Mouse (Mus musculus): ENCODE results near the gene Pfn4.
"Not testable (repeated sequence)": the region's sequence is repeated elsewhere in the genome, so short reads cannot be mapped to it uniquely, and the experiment has no call there.

The Pfn4 gene

DNA sequence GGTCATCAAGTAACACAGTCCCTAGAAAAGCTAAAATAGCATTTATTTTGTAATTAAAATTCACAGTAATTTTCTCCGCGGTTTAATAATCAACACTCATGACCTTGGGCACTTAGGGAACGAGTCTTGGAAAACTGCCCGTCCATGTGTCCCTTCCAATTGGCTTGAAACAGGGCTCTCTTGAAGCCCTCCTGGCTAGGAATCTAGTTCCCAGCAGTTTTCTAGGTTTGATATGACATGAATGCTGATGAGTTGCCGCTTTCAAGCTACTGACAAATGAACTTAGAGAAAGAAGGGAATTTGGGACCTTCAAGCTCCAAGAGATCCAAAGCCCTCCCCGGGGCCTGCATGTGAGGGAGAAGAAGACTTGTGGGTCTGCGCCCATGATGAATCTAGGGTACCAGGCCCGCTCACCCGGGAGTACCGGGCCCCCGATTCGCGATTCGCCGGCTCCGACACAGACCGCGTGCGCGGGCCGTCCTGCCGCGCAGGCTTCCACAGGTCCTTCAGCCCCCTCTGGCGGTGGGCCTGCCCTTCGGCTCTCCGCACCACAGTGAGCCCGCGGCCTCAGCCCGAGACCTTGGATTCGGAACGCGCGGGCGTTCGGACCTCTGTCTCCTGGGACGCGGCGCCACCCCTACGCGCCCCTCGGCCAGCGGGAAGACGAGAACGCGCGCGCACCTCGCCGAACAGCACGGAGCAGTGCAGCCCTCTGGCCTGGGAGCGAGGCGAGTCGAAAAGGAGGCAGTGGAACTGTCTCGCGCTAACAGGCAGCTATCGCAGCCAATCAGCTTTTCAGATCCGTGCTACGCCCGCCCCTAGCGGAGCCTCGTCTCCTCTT is at the start of gene Pfn4, which contains the start of gene Fam228b:
Pfn4 (plus strand) TSS at position 531 of the 841 bp plus-strand sequence.
Fam228b (minus strand) TSS at position 776 of the 841 bp plus-strand sequence.
- DNase-seq: peak; percentile 97

DNA sequence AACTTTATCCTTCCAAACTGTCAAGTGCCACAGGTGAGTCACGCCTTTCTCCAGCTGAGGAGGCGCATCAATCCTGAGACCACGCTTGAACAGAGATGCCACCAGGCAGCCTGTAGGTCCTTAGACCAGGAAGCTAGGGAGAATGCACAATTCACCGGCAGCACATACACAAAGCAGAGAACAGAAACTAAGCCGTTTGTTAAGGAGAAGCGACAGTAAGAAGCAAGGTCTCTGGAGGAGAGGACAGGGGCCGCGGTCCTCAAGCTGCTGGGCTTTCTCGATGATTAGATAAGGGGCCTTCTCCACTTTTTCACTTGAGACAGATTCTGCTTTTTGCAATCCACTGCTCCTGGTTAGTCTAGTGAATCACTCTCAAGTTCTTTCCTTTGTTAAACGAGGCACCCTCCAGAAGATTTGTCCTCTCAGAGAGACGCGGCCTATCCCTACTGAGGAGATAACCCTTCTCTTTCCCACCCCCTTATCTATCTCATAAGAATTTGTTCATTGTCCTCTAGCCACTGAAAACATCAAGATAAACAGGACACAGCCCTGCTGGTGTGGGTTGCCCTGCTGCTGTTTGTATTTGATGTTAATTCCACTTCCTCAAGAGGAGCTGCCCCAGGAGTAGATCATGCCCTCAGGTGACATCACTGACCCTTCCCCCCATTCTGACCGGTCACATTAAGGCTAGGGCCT is 49.6 kb upstream of the Pfn4 start:
- no peak for DNase-seq

DNA sequence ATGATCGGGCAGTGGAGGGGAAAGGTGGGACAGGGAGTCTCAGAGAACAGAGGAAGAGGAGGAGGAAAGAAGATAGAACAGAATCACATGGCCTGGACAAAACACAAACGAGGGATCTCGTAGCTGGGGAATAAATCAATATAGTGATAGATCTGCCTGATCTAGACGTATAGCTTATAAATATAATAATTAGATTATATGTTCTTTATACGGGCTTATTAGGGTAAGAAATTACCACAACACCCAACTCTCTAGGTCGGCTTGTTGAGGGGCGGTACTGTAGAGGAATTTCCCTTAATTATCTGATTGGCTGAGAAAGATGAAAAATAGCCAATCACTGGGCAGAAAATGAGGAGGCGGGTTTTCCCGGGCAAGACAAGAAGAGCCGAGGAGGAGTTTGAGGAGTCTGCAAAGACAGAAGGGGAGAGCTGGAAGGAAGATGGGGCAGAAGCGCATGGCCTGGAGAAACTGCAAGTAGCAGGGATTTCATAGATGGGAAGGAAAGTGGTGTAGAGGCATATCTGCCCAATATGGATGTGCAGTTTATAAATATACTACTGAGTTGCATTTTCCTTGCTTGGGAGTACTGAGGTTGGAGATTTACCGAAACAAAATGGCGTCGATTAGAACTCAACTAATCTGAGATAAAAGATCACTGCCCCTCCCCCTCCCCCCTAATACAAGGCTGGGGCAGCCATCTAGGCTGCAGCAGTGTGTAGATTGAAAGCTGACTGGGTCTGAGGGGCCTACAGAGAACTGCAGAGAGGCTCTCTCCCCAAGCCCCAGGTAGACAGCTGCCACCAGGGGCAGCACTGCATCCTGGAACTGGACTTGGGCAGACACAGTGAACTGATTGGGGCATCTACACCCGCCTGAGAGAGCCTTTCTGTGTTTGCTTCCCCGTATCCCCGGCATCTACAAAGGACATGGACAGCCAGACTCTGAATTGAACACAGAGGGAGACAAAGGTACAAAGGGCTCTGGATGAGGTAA is 48.8 kb upstream of the Pfn4 start:
- no peak for DNase-seq

DNA sequence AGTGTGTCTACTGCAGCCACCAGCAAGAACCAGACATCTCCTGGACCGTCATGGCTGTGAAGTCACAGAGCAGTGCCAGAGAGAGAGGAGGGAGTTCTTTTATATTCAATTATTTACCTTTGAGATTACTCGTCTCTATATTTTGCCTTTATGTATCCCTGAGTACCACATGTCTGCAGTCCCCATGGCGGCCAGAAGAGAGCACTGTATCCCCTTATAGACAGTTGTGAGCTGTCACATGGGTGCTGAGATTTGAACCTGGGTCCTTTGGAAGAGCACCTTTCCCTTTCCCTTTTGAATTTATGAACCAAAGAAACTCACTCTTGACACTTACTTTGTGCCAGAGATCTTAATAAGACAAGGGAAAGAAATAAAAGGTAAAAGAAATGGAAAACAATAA is 39.7 kb upstream of the Pfn4 start:
- DNase-seq: no peak

DNA sequence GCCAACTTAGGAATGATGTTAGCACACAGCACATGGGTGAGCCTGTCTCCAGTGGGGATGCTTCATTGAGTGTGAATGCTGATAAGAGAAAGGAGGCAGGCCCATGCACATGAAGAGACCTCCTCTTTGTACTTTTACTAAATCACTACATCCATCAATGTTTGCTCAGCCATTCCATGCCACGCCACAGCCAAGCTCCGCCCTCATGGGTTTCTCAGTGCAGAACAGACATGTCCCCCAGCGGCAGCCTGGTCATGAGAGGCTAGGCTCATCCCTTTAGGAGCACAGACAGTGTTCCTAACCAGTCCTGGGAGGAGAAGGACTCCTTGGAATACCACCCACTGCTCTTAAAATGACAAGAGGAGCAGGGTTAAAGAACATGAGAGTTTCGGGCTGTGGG is 37.2 kb upstream of the Pfn4 start:
- no peak for DNase-seq

DNA sequence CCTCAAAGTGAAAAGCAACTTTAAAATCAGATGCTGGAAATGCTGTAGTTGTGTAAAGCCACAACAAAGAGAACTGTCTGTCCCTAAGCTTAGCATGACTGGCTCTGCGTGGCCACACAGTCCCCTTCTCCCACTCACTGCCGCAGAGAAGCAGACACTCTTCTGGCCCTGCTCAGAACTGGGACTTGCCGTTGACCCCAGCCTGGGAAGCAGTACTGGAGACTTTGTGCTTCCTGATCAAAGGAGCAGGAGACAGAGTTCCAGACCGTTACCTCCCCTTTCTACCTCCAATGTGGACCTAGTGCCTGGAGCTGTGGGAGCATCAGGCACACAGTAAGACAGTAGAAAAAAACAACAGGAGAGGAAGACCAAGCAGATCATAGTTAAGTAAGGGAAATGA is 36.5 kb upstream of the Pfn4 start:
- DNase-seq: no peak

DNA sequence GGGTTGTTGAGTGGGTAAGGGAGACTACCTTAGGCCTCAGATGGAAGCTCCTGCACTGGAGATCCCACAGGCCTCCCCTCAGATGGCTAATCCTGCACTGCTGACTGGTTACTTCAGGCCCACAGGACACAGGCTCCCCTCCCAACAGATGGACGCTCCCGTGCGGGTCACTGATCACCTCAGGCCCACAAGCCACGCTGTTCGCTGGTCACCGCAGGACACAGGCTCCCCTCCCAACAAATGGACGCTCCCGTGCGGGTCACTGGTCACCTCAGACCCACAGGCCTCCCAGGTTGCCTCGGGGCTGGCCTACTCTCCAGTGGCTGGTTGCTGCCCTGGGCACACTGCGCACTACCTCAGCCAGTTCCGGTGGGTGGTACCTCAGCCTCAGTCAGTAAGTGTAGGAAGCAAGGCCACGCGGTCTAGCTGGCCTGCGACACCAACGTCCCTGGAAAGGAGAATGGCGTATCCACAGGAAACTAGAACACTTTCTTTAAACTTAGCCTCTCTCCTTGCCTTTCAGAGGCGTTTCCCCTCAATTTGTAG is 30.7 kb upstream of the Pfn4 start, which contains the start of gene Fam228a:
Fam228a (minus strand) TSS at position 400 of the 546 bp plus-strand sequence.
- no peak for DNase-seq

DNA sequence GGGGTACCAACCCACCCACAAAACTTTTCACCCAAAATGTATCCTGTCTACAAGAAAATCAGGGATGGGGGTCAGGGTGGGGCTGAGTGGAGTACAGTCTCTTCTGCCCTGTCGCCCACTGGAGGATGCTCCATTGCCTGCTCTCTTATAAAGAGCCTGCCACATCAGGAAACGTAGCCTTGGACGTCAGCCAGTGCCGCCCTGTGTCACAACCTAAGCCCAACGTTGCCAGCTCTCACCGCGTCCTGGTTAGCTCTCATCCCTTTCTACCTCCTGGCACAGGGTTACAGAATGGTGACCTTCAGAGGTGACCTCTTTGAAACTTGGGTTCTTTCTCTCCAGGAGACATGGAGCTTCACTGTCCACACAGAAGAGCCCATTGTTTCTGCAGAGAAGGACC is 28.0 kb upstream of the Pfn4 start:
- no peak for DNase-seq

DNA sequence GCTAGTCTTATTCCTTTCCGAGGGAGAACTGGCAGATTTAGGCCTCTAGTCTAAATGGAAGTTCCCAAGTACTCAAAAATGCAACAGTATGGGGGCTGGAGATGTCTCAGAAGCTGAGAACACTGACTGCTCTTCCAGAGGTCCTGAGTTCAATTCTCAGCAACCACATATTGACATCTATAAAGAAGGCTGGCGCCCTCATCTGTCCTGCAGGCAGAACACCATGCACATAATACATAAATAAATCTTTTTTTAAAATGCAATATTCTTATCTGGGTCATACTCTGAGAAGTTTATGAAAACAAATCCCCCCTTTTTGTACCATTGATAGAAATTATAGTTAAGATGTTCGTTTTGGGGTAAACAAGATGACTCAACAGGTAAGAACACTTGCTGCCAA is 26.6 kb upstream of the Pfn4 start:
- no peak for DNase-seq

DNA sequence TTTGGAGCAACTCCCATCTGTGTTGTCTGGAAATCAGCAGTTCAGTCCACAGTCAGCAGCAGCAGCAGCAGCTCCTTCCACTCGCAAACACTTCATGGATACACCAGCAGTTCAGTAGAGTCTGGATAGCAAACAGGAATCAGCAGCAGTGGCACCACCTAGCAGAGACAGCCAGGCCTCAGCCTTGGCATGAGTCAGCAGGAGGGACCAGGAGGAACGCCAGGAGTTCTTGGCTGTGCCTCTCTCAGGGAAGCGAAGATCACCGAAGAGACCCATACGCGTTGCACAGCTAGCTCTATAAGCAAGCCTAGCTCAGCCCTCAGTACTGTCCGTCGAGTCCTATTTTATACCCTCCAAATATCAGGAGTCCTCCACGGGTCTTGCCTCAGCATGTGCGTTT is 24.3 kb upstream of the Pfn4 start:
- no peak for DNase-seq

DNA sequence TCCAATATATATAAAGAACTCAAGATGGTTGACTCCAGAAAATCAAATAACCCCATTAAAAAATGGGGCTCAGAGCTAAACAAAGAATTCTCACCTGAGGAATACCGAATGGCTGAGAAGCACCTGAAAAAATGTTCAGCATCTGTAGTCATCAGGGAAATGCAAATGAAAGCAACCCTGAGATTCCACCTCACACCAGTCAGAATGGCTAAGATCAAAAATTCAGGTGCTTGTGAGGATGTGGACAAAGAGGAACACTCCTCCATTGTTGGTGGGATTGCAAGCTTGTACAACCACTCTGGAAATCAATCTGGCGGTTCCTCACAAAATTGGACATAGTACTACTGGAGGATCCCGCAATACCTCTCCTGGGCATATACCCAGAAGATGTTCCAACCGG is 14.4 kb upstream of the Pfn4 start:
- DNase-seq: not testable (repeated sequence)

DNA sequence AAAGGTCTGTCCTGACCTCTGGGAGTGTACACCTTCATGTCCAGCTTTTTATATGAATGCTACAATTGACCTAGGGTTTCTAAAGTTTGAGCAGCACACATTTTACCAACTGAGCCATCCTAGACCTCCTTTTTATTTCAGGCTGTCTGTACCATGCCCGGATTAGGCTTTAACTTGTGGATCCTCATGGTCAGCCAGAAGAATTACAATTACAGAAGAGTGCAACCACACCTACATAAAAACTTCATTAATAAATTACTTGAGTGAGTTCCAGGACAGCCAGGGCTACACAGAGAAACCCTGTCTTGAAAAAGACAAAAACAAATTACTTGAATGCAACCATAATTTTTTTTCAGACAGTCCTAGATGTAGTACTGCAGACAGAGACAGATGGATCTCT is 11.8 kb upstream of the Pfn4 start:
- DNase-seq: peak; percentile 46

DNA sequence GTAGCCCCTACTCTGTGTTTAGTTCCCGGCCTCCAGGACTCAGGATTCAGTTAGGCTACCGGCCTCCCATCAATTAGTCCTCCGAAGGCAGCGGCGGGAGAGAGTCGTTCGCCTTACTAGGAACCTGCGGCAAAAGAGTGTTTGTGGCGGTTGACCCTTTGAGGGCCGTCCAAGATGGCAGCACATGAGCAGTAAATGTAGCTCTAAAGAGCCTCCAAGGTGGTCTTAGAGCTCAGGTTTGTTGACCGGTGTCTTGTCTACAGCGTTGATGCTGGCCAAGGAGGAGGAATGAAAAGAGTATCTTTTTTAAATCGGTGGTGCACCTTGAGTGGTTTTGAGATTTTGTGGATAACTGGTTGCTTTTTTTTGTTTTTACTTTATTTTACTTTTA is 506 bp downstream of the Pfn4 start:
- no peak for DNase-seq

DNA sequence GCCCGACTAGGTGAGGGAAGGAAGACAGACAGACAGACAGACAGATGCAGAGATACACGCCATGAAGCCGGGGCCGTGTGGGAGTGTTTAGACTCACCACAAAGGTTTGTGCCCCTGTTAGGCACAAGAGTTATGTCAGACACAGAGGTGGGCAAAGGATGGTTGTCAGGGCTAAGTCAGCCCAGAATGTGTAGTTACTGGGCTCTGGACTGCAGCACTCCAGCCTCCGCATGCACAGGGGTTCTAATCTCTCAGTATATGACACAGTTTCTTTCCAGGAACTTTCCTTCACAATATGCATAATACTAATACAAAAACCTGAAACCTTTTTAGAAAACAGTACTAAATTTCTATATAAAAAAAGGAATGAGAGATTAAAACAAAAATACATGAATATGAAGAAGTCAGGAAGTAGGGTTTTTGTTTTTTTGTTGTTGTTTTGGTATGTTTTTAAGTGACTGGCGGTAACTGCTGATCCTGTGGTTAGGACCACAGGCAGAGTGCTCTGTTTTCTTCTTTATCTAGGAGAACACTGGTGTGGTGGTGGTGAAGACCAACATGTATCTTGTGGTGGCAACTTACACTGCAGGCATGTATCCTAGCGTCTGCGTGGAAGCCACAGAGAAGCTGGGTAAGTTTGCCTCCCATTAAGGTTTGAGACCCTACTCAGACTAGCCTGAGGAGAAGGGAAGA is 6.2 kb downstream of the Pfn4 start:
- no peak for DNase-seq

DNA sequence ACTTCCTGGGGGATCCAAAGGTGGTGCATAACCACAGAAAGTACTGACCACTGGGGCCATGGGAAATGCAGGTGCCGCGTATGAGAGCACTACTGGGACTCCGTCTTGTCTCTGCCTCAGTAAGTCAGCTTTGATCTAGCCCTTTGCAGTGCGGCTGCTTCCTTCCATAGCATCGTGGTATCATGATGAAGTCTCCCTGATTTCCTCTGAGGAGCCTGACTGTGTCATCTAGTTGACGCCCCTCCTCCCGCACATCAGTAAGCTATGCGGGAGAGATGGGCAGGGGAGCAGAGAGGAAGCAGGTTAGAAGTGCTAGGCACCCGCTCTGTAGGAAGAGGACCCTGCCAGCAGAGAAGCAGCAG is 6.7 kb downstream of the Pfn4 start:
- DNase-seq: no peak

DNA sequence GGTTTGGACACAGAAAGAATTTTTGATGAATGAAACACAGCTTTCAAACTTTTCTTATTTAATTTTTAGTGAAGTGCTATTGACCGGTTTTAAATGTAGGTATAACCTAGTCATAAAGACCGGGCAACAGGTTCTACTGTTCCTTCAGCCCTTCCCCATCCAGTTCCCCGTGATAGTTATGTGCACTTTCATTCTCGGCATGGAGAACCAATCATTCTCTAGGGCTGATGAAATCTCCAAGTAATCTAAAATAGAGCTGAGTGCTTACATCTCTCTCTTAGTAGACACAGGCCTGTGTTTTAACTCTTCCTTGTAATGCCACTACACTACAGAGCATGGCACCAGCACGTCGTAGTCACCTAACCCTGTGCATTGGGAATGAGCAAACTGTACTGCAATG is 8.9 kb downstream of the Pfn4 start:
- no peak for DNase-seq

DNA sequence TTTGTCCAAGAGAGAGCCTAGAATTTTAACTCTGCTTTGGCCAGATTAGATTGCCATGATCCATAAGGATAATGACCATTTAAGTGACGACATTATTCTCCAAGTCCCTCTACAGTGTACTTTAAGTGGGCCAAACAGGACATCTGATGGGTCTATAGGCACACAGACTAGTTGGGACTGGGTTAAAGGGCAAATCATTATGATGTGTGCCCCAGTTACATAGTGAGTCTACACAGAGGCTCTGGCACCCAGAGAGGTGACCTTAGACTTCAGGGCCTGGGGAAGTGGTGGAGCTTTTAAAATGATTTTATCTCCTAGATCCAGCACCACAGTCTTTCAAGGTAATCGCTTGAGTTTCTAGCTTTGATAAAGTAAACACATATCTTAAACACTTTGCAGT is 11.4 kb downstream of the Pfn4 start:
- DNase-seq: no peak

DNA sequence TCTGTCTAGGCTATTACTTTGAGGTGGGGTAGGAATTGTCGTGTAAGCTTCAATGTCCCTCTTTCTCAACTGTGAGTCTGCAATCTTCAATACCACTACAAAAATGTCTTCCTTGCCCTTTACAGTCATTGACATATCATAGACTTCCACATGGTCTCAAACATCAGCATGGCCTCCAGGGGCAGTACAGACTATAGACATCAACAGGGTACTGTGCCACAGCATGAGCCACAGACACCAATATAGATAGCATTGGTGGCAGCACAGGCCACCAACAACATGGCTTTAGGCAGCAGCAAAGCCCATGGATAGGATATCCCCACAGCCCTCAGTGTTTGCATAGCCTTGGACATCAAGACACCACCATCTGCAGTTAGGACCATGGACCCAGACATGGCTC is 12.4 kb downstream of the Pfn4 start:
- no peak for DNase-seq

DNA sequence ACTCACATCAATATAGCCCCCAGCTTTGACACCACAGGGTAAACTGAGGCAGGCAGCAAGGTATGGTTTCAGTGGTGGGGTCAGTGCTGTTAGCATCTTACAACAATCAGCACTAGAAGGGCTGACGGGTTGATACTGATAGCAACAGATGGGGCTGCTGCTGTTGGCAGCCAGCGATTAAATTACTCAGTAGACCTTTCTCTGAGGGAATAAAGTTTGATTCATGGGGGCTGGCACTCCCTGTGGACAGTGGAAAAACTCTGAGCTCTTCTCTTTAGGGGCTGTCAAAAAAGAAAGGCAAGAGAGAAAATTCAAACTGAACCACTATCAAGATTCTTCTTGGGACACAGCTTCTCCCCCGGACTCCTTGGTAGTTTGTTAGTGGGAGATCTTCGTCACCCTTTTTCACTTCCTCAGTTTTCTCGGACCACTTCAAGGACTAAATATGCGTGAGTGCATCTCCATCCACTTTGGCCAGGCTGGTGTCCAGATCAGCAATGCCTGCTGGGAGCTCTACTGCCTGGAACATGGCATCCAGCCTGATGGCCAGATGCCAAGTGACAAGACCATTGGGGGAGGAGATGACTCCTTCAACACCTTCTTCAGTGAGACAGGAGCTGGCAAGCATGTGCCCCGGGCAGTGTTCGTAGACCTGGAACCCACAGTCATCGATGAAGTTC is 13.0 kb downstream of the Pfn4 start:
- peak; percentile 26 for DNase-seq

DNA sequence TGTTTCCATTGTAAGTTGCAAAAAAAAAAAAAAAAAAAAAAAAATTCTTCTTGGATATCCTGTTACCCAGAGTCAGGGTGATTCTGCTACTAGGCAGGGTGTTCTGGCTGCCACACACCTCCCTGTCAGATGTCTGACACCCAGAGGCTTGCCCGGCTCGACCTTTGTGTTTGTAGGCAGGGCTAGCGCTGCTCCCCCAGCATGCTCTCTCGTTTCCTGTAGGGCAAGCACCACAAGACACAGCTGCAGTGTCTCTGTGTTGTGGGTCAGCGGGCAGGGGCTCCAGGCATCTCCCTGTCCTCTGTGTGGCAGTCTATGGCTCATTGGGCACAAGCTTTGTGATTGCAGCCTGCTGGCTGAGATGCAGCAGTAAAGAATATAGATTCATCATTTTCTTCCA is 14.8 kb downstream of the Pfn4 start:
- peak; percentile 66 for DNase-seq

DNA sequence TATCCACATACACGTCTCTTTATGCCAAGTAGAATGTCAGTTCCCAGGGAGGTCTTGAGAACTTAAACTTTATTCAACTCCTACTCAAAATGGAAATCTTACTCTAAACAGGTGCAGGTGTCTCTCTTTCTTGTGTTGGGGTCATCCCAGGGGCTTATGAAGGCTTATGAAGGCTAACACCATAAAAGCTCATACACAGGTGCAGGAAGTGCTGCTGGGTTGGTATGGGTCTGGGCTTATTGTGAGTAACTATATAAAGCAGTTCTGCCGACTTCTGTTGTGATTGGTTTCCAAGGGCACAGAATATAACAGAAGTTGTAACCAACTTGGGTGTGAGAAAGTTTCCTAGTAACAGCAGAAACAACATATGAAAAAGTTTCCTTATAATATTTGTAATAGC is 15.6 kb downstream of the Pfn4 start:
- no peak for DNase-seq

DNA sequence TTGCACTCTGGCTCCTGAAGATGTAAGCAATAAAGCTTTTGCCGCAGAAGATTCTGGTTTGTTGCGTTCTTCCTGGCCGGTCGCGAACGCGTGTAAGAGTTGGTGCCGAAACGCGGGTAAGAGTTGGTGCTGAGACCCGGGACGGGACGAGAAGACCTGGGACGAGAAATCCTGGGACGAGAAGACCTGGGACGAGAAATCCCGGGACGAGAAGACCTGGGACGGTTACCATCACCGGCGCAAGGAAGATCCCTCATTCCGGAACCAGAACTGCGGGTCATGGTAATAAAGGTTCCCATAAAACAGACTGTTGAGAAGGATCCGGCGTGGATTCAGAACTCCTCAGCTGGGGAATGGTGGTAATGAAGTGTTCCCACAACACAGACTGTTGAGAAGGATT is 19.3 kb downstream of the Pfn4 start:
- DNase-seq: not testable (repeated sequence)

Measured in kidney, adult 9 months (tissue).